Mouse (Mus musculus): ENCODE results near the gene Polr2j. TPM values are rescaled to one million over a fixed set of nuclear protein-coding genes. Genes with fewer than 3 reads are reported as not detected.

Gene Polr2j
- polyA plus RNA-seq (2015; fragmentation: Nextera tagmentation; extraction: Ambion mirVana) = 99.8 and 112 TPM in 2 replicates

GRCm38 (mm10) chr5:136115891-136116783 lies at the start of gene Polr2j:
Gene Polr2j, plus strand, starts transcription at chr5:136116631.
- peak; percentile 98 for DNase-seq
- peak; percentile 98 for ATAC-seq
- Histone ChIP-seq H3K36me3 (replicated peaks; ENCODE audit: insufficient read depth, low read length) (peaks cover 12% of the 10 kb centered on the region; the same call in 1 of the 2 replicates), H3K27ac (ENCODE audit: low read depth) (peak within 1 kb of the TSS; percentile 56), H3K4me3 (ENCODE audit: low read depth, low read length) (peak within 1 kb of the TSS; percentile 84), H3K27me3 (ENCODE audit: insufficient read depth, low read length) (no peaks in the 10 kb centered on the region), H3K4me1 (ENCODE audit: insufficient read depth) (peaks cover 18% of the 10 kb centered on the region), H3K4me2 (ENCODE audit: low read depth, low read length) (peak within 1 kb of the TSS; percentile 86), H3K9ac (replicated peaks) (peak within 1 kb of the TSS; percentile 89), H3K9me3 (ENCODE audit: low read length) (no peaks in the 10 kb centered on the region)
- WGBS (ENCODE audit: insufficient replicate concordance) = 3% methylated on average over 42 of the region's 42 CpGs
- TF ChIP-seq CTCF (IDR thresholded peaks at IDR 0.05; ENCODE audit: low read depth) = peak; percentile 100
- no peak for TF ChIP-seq EP300 (IDR thresholded peaks at IDR 0.05; ENCODE audit: low read depth)

- H3K36me3 ChIP-seq (replicated peaks; ENCODE audit: insufficient read depth, low read length) = no peaks in the 10 kb centered on the region
- no peak overlapping the region for H3K27ac ChIP-seq (ENCODE audit: low read depth)
- TF ChIP-seq CTCF (IDR thresholded peaks at IDR 0.05; ENCODE audit: low read depth) (no peak), EP300 (IDR thresholded peaks at IDR 0.05; ENCODE audit: low read depth) (no peak)
- H3K9ac ChIP-seq (replicated peaks) = no peak overlapping the region
- no peaks in the 10 kb centered on the region for H3K9me3 ChIP-seq (ENCODE audit: low read length)
- no peaks in the 10 kb centered on the region for H3K4me1 ChIP-seq (ENCODE audit: insufficient read depth)
- no peak for DNase-seq
- H3K27me3 ChIP-seq (ENCODE audit: insufficient read depth, low read length) = no peaks in the 10 kb centered on the region
- 61% methylated on average over 1 of the region's 2 CpGs for WGBS (ENCODE audit: insufficient replicate concordance)
- H3K4me3 ChIP-seq (ENCODE audit: low read depth, low read length) = no peak overlapping the region
- ATAC-seq = no peak
- H3K4me2 ChIP-seq (ENCODE audit: low read depth, low read length) = no peak overlapping the region
These were observed 47.0 kb upstream of the Polr2j start for GRCm38 (mm10) chr5:136069411-136069810.

- no peak overlapping the region for H3K4me2 ChIP-seq (ENCODE audit: low read depth, low read length)
- no peaks in the 10 kb centered on the region for H3K36me3 ChIP-seq (replicated peaks; ENCODE audit: insufficient read depth, low read length)
- DNase-seq (no peak), ATAC-seq (no peak)
- H3K9ac ChIP-seq (replicated peaks) = no peak overlapping the region
- H3K27ac ChIP-seq (ENCODE audit: low read depth) = no peak overlapping the region
- WGBS (ENCODE audit: insufficient replicate concordance) = 58% methylated on average over 6 of the region's 6 CpGs
- H3K4me3 ChIP-seq (ENCODE audit: low read depth, low read length) = no peak overlapping the region
- no peak for TF ChIP-seq CTCF (IDR thresholded peaks at IDR 0.05; ENCODE audit: low read depth)
- no peak for TF ChIP-seq EP300 (IDR thresholded peaks at IDR 0.05; ENCODE audit: low read depth)
- H3K27me3 ChIP-seq (ENCODE audit: insufficient read depth, low read length) = no peaks in the 10 kb centered on the region
- H3K9me3 ChIP-seq (ENCODE audit: low read length) = no peaks in the 10 kb centered on the region
- no peaks in the 10 kb centered on the region for H3K4me1 ChIP-seq (ENCODE audit: insufficient read depth)
These were observed 43.4 kb upstream of the Polr2j start for GRCm38 (mm10) chr5:136073051-136073450.

GRCm38 (mm10) chr5:136073526-136073925 lies 42.9 kb upstream of the Polr2j start:
- no peak for TF ChIP-seq CTCF (IDR thresholded peaks at IDR 0.05; ENCODE audit: low read depth)
- no peak for TF ChIP-seq EP300 (IDR thresholded peaks at IDR 0.05; ENCODE audit: low read depth)
- 65% methylated on average over 11 of the region's 11 CpGs for WGBS (ENCODE audit: insufficient replicate concordance)
- H3K4me2 ChIP-seq (ENCODE audit: low read depth, low read length) = no peak overlapping the region
- H3K9me3 ChIP-seq (ENCODE audit: low read length) = no peaks in the 10 kb centered on the region
- H3K27ac ChIP-seq (ENCODE audit: low read depth) = no peak overlapping the region
- ATAC-seq (no peak), DNase-seq (no peak)
- H3K36me3 ChIP-seq (replicated peaks; ENCODE audit: insufficient read depth, low read length) = no peaks in the 10 kb centered on the region
- no peak overlapping the region for H3K4me3 ChIP-seq (ENCODE audit: low read depth, low read length)
- H3K27me3 ChIP-seq (ENCODE audit: insufficient read depth, low read length) = no peaks in the 10 kb centered on the region
- H3K9ac ChIP-seq (replicated peaks) = no peak overlapping the region
- no peaks in the 10 kb centered on the region for H3K4me1 ChIP-seq (ENCODE audit: insufficient read depth)

- no peak for ATAC-seq
- Histone ChIP-seq H3K27ac (ENCODE audit: low read depth) (no peak overlapping the region), H3K4me3 (ENCODE audit: low read depth, low read length) (no peak overlapping the region), H3K27me3 (ENCODE audit: insufficient read depth, low read length) (no peaks in the 10 kb centered on the region), H3K9me3 (ENCODE audit: low read length) (no peaks in the 10 kb centered on the region), H3K4me1 (ENCODE audit: insufficient read depth) (no peaks in the 10 kb centered on the region), H3K36me3 (replicated peaks; ENCODE audit: insufficient read depth, low read length) (no peaks in the 10 kb centered on the region), H3K4me2 (ENCODE audit: low read depth, low read length) (no peak overlapping the region), H3K9ac (replicated peaks) (no peak overlapping the region)
- WGBS (ENCODE audit: insufficient replicate concordance) = 64% methylated on average over 5 of the region's 5 CpGs
- no peak for TF ChIP-seq CTCF (IDR thresholded peaks at IDR 0.05; ENCODE audit: low read depth)
- no peak for TF ChIP-seq EP300 (IDR thresholded peaks at IDR 0.05; ENCODE audit: low read depth)
- DNase-seq = no peak
These were observed 41.4 kb upstream of the Polr2j start for GRCm38 (mm10) chr5:136075076-136075475.

- no peak for DNase-seq
- Histone ChIP-seq H3K9ac (replicated peaks) (no peak overlapping the region), H3K36me3 (replicated peaks; ENCODE audit: insufficient read depth, low read length) (no peaks in the 10 kb centered on the region), H3K27ac (ENCODE audit: low read depth) (no peak overlapping the region), H3K4me2 (ENCODE audit: low read depth, low read length) (no peak overlapping the region), H3K4me3 (ENCODE audit: low read depth, low read length) (no peak overlapping the region), H3K9me3 (ENCODE audit: low read length) (no peaks in the 10 kb centered on the region), H3K4me1 (ENCODE audit: insufficient read depth) (no peaks in the 10 kb centered on the region), H3K27me3 (ENCODE audit: insufficient read depth, low read length) (no peaks in the 10 kb centered on the region)
- WGBS (ENCODE audit: insufficient replicate concordance) = 65% methylated on average over 7 of the region's 7 CpGs
- ATAC-seq = no peak
- TF ChIP-seq CTCF (IDR thresholded peaks at IDR 0.05; ENCODE audit: low read depth) = no peak
- TF ChIP-seq EP300 (IDR thresholded peaks at IDR 0.05; ENCODE audit: low read depth) = no peak
These were observed 40.1 kb upstream of the Polr2j start for GRCm38 (mm10) chr5:136076284-136076683.

Measured in liver, postnatal 0 days (tissue).